Mouse (Mus musculus): ENCODE data around the gene Trmt10b.

The Trmt10b gene

DNA sequence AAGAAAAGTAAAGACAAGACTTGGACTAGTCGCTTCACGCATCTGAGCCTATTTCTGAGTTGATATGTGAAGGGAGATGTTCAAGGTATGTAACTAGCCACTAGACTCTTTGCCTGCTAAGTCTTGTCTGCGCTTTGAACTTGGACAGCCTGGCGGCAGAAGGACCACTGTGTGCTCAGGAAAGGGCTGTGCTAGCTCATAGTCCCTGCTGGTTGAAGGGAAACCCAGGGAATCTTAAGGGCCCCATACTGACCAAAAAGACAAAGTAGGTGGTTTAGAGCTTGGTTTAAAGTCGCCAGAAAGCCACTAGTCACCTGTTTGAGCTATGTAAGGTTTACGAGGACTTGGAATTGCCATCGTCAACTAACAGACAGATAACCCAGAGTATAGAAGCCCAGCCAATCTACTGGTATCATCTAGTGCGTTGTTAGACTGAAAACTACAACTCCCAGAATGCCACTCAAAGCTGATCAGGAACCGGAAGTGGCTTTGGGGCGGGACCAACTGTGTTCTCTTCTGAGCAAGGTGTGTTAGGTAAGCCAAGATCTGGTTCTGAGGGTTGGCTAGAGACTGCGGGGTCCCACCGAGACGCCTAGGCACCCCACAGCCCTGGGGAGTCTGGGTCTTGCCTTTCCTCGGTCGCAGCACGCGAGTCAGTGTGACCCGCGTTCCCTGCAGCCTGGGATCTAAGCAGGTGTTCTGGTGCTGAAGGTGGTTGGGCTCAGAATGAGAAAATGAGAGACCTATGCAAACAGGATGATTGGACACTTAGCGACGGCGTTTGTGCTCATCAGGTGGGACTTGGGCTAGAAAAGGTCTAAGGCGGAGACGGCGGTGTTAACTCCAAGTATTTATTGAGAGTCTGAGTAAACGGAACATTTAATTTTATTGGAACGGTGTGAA, at the start of gene Trmt10b:
TSS of gene Trmt10b (plus strand) at position 466 of the 903 bp plus-strand sequence.
- DNase-seq (ENCODE audit: low spot score) = no peak

DNA sequence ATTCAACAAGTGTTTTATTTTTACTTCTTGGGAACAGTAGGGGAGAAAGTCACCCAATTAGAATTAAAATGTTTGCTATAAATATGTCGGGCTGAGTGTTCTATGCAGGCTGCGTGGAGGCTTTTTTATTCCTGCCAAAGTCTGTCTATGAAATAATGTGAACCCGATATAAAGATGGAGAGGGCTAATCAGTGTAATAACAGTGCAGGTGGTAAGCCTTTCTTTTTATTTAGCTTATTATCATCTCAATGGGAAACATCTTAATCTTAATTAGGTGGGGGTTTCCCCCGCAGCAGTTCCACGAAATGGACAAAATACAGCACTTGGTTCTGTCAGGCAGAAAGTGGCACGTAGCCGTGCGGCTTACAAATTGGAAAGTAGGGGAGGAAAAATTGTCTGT, 45.7 kb upstream of the Trmt10b start:
- DNase-seq (ENCODE audit: low spot score) = no peak

DNA sequence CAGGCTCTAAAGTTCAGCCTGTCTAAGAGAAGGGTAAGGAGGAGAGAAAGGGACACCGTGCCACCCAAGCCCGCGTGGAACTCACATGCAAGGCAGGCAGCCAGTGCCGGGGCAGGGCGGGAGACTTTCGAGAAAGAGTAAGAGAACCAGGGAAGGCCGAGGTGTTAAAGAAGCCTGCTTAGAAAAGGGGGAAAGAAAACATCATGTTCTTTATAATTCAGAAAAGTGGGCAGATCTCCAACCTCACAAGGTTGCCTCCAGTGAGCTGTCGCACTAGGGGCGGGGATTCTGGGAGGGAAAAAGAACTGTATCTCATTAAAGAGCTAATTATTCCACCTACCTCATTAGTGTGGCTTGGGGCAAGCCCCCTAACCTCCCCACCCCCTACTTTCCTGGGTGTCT, 44.1 kb upstream of the Trmt10b start:
- DNase-seq (ENCODE audit: low spot score) = no peak

DNA sequence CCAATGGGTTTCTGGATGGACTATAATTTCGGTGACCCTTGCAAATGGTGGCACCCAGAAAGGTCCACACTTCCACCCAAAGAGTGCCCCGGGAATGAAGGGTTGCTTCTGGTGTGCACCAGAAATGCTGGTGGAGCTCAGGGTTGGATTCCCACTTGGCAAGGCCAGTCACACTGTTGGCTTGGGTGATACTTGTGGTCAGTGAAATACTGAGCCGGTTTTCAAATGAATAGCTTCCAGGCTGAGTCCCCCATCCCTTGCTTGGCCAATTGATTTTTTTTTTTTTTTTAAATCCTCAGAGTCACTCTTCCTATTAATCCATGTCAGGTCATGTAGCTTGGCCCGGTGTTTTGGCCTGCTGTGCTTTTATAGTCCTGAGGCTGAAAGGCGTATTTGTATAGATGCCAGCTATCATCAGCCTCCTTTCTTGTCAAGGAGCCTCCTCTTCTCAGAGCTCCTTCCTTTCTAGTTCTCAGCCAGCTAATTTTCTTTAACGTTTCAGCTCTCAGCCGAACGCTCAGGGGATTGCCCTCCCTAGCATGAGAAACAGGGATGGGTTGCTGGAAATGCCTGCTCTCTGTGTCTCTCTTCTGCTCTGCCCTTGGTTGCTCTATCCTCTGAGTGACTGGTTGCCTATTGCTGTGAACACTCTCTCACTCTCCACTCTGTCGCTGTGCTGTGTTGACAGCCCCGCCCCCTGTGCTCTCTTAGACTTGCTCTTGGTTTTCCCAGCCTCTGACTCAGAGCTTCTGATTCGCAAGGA, 42.9 kb upstream of the Trmt10b start:
- DNase-seq (ENCODE audit: low spot score) = no peak

DNA sequence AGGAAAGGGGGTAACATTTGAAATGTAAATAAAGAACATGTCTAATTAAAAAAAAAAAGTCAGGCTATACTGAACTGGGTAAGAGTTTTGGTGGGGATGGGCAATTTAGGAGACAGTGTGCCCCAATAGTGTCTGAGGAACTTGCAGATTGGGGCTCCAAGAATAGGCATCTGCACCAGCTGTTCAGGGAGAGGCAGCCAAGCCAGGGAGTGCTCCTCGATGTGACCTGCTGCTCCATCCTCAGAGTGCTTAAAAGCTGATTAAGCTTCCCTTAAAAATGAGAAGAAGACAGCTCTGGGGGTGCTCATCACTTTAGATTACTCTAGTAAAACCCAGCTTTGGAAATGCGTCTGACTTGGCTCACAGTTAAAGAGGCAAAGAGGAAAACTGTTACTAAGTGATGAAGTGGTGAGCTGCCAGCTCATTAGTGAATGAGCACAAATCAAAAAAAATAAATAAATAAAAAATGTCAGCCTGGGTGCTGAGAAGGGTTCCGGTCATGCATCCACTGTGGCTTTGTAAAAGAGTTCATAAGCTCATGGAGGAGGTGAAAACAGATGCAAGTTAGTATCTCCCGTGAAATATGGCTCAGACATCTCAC, 37.6 kb upstream of the Trmt10b start:
- no peak for DNase-seq (ENCODE audit: low spot score)

DNA sequence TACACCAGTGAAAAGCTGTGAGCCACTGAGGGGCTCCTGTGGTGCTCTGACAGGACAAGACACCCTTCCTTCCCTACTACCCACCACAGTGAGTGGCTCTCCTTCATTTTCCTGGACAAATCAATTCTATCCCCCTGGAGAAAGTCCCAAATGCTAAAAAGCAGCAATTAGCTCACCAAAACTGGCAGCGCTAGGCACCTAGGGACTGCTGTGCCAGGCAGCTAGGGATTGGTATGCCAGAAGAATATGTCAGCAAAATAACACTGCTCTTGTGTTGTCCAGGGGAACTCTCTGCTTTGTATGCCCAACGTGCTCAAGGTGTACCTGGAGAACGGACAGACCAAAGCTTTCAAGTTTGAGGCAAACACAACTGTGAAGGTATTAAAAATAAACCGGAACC, 35.4 kb upstream of the Trmt10b start:
- DNase-seq (ENCODE audit: low spot score) = no peak

DNA sequence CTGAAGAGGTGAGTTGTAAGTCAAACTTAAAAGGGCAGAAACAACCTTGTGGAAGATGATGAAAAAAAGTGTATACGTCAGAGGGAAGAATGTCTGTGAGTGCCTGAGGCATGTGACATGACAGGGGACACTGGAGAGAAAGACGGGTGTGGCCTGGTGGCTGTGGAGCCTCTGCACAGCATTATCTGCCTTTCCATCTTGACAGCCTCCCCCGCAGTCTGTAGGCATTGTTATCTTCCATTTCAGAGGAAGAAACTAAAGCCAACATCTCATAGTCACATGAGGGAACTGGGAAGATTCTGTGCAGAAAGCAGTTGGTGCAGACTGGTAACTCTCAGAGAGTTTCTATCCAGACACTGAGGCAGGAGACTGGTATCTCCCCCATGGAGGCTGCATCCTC, 29.0 kb upstream of the Trmt10b start:
- no peak for DNase-seq (ENCODE audit: low spot score)

DNA sequence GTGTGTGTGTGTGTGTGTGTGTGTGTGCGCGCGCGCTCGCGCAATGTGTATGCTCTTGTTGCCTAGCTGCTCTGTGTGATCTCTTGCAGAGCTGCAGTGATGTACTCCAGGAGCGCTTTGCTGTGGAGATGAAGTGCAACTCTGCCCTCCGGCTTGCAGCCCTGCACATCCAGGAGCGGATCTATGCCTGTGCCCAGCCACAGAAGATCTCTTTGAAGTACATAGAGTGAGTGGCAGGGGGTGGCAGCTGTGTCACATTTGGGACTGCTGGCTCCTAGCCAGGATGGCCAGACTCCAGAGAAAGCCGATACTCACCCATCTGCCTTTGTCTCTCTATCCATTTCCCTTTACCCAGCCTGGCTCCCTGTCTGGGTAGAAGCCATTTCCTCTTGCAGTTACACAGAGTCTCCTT, 25.9 kb upstream of the Trmt10b start:
- no peak for DNase-seq (ENCODE audit: low spot score)

DNA sequence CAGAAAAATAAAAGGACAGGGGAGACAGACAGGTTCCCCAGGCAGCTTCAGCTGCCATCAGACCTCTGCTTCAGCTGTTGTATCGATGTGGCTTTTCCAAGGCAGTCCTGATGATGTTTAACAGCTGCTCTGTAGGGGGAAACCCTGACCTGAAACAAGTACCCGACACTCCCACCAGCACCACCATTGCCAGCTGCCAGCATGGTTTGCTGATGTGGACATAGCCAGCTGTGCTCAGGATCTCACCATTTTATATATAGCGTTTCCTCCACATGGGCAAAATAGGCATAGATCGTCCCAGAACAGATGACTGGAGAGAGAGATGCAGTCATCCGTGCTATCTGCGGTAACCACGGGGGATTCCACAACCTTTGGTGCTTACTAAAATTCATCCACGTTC, 21.2 kb upstream of the Trmt10b start:
- DNase-seq (ENCODE audit: low spot score) = no peak

DNA sequence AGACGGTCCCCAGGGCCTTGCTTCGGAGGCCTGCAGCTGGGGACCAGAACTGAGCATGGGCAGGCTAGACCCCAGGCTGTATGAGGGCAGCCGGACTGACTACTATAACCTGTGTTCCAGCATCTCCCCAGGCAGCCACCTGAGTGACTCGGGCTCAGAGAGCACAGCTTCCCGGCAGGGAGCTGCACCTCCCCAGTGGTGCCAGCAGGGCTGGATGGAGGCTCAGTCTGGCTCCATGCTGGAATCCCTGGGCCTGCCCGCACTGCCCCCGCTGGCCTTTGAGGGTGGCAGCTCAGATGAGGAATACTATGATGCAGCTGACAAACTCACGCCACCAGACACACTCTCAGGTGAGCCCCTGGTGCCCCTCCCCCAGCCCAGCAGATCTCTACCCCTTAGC, 17.6 kb upstream of the Trmt10b start:
- no peak for DNase-seq (ENCODE audit: low spot score)

DNA sequence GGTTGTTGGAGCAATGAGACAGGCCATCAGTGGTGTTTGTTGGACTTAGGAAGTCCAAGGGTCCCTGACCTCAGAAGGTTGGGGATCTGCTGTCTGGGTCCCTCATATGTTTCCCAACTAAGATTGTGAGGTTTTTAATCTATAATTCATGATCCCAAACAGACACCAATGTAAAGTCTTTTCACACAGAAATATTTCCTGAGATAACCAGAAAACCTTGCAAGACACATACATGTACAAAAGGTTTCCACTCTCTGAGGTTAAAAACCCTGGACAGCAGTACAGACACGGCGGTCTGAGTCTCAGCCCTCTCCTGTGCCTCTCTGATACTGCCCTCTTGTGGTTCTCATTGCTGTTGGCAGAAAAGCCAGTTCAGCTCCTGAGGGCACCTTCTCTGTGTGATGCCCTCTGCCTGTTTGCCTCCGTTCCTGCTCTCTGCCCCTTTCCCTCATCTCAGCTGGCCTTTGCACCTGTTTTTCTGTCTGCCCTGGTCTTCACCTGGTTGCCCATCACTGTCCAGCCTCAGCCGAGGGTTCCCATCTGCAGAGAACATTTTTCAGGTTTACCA, 16.9 kb upstream of the Trmt10b start:
- peak; percentile 42 for DNase-seq (ENCODE audit: low spot score)

DNA sequence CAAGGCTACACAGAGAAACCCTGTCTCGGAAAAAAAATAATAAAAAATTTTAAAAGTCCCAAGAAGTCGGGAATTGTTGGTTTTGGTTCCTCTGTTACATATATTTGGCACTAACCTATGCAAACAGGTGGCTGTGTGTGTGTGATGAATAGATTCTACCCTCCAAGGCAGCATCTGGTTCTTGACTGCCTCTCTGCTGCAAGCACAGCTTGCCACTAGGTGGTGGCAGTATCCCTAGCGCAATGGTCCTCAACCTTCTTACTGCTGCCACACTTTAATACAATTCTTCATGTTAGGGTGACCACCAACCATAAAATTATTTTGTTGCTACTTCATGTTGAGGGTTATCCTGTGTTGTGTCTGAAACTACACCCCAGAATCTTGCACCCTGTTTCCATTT, 10.6 kb upstream of the Trmt10b start:
- DNase-seq (ENCODE audit: low spot score) = no peak

DNA sequence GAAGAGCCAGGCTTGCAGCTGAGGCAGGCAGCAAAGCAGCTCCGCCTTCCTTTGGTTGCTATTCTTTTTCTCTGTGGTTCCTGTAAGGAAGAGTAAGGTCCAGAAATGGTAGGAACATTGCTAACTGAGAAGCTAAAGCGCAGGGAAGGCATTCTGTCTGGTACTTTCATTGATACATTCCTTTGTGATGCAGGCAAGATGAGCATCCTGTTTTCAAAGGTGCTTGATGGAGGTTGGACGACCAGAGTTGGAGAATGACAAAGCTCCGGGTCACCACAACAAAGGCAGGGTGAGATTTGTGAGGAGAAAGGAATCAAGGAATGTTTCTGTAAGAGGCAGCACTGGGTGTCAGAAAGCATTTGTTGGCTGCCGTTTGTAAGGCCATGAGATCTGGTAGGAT, 9.0 kb upstream of the Trmt10b start:
- DNase-seq (ENCODE audit: low spot score) = no peak

DNA sequence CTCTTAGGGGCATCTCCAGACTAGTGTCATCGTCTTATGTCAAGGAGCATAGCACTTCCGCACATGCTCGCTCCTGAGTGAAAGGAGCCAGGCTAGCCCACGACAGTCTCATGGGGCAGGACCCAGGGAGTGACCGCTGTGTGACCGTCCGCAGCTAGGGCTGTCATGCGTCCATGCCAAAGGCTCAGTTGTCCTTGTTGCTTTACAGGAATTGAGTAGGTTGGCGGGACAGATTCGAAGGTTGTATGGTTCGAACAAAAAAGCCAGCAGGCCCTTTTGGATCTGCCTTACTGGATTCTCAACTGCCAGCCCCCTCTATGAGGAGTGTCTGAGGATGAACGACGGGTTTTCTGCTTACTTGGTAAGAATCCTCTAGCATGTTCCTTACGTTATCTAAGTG, 8.6 kb downstream of the Trmt10b start:
- DNase-seq (ENCODE audit: low spot score) = no peak

DNA sequence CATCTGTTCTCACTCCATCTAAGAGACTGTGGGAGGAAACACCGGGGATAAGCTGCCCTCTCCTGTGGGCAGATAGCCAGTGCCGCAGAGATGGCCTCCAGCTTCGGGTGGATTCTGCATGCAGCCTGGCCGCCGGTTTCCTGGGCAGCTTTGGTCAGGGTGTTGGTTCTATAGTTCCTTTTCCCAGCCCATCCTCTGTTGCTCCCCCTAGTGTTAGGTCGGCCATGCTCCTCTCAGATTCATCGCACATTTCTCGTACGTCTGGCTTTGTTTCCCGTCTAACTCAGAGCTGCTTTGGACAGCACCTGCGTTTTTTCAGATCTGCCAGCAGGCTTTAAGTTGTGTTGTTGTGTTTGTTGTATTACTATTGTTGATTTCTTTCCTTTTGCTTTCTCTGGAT, 11.1 kb downstream of the Trmt10b start:
- no peak for DNase-seq (ENCODE audit: low spot score)

DNA sequence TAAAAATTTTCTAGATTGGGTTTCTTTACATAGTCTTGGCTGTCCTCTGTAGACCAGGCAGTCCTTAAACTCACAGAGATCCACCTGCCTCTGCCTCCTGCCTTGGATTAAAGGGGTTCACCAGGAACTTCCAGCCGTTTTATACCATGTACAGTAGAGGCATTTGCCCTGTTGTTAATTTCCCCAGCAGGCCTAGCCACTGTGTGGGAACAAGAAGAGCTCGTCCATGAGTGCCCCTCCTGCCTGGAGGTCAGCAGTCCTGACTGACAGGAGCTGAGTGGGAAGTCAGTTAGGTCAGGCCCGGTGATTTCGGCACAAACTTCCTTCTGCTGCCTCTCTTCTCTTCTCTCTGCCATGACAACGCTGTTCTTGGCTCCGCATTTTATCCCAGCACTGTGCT, 11.7 kb downstream of the Trmt10b start:
- DNase-seq (ENCODE audit: low spot score) = no peak

DNA sequence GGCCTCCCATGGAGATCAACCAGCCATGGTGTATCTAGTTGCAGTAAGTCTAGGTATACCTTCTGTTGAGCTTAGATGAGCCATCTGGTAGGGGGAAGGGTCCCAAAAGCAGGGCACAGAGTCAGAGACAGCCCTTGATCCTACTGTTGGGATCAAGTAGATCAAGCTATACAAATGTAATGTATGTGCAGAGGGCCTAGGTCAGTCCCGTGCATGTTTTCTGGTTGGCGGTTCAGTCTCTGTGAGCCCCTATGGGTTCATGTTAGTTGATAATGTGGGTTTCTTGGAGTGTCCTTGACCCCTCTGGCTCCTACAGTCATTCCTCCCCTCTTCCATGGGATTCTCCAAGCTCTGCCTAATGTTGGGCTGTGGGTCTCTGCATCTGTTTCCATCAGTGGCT, 14.1 kb downstream of the Trmt10b start:
- DNase-seq (ENCODE audit: low spot score) = no peak

DNA sequence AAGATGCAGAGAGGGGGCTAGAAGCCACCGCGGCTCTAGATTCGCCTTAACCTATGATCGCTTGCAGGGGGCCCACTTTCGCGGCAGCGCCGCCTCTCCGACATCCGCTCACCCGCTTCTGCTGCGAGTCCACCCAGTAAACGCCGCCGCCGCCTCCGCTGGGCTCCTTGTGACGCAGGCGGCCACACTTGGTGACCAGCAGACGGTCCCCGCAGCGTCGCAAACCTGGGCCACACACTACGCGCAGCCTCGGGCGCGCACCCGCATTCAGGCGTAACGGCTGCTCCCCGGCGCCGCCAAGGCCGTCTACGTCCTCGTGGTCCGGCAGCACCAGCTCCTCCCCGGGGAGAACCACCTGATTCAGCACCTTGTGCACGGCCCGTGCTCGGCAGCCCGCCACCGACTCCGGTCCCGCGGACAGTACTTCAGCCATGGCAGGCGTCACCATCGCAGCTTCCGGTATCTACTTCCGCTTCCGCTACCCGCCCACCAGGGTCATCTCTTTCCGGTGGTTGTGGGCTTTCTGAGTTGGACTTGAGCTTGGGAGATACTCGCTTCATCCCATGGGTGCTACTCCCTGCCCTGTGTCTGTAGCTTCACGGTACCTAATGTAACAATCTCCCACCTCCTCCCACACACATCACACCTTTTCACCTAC, 23.4 kb downstream of the Trmt10b start:
- DNase-seq (ENCODE audit: low spot score) = peak; percentile 70

DNA sequence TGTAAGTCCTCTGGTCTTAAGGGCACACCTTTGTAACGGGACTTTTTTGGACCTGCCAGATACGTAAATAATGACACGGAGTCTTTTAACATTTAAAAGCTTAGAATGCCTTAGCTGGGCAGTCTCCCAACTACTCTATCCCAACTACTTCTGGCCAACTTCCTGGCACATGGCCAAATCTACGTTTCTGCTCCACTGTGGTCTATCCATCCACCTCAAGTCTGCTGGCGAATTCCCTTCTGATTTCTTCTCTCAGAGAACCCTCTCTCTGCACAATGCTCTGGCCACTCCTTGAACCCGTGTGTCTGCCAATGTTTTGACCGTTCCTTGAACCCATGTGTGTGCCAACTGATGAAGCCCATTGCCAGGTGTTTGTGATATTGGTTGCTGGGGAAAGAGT, 34.2 kb downstream of the Trmt10b start:
- no peak for DNase-seq (ENCODE audit: low spot score)

DNA sequence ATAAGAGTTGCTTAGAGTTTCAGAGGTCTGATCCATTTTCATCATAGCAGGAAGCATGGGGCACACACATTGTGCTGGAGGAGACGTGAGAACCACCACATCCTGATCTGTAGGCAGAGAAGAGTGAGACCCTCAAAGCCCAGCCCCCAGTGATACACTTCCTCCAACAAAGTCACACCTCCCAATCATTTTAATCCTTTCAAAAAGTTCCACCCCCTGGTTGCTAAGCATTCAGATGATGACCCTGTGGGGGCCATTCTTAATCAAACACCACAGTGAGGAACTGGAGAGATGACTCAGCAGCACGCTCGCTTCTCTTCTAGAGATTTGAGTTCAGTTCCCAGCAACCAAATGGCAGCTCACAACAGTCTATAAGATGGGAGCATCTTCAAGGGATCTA, 35.5 kb downstream of the Trmt10b start:
- no peak for DNase-seq (ENCODE audit: low spot score)

DNA sequence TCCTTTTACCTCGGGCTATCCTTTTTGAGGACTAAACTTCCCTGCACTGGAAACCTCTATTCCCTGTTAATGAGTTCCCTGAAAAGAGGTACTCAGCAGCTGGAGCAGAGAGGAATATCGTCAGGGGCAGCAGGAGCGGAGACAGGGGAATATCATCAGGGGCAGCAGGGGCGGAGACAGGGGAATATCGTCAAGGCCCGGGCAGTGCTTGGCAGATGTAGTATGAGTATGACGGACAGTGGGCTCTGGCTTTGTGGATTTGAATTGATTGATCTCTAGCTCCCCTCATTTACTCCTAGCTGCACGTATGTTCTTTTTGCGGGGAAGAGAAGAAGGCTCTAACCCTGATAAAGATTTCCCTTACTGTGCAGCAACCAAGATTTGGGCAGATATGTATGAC, 44.3 kb downstream of the Trmt10b start:
- DNase-seq (ENCODE audit: low spot score) = no peak

DNA sequence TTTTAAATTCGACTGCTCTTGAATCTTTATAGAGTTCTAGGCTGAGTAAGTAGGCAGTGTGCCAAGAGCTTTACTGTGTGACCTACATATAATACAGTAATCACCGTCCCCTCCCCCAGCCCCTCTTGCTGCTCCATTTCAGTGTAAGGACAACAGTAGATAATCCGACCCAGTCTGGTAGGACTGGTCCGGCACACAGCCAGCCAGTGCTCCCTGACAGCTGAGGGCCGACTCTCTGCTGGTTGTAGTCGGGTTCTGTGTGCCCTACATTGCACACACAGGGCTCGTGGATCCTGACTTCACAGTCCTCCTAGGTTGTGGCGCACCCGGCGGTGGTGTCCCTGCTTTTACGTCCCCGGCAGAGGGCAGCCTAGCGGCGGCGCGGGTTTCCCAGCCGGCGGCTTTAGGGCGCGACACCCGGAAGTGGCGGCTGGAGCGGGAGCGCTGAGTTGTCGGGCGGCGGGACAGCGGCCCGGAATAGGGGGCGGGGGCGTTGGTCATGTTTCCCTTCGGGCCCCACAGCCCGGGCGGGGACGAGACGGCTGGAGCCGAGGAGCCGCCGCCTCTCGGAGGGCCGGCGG, 44.8 kb downstream of the Trmt10b start, which contains the start of gene Dcaf10:
TSS of gene Dcaf10 (plus strand) at position 433 of the 581 bp plus-strand sequence.
- DNase-seq (ENCODE audit: low spot score) = peak; percentile 84
